Mouse (Mus musculus) left cerebral cortex, adult 8-10 months (tissue): Measurements from ENCODE around the gene Usp54. TPM values are rescaled to one million over a fixed set of nuclear protein-coding genes. Genes with fewer than 3 reads are reported as not detected.
"Not testable (repeated sequence)": the region's sequence is repeated elsewhere in the genome, so short reads cannot be mapped to it uniquely, and the experiment has no call there.

Experiments used
- DNase-seq, 2 experiments: peaks; one replicate each; pipeline ENCODE4 v3.0.0; 2022; ENCODE audit warnings: low spot score in 2 of 2
- total RNA-seq, 4 experiments: library from RNA; stranded (reverse); gene quantifications; 2 replicates each; pipeline ENCODE4 v1.2.4; 2022

Usp54 gene
- total RNA-seq, 4 experiments from 2014 or later = 52.2 to 58.6 (median 54.9) TPM

DNA sequence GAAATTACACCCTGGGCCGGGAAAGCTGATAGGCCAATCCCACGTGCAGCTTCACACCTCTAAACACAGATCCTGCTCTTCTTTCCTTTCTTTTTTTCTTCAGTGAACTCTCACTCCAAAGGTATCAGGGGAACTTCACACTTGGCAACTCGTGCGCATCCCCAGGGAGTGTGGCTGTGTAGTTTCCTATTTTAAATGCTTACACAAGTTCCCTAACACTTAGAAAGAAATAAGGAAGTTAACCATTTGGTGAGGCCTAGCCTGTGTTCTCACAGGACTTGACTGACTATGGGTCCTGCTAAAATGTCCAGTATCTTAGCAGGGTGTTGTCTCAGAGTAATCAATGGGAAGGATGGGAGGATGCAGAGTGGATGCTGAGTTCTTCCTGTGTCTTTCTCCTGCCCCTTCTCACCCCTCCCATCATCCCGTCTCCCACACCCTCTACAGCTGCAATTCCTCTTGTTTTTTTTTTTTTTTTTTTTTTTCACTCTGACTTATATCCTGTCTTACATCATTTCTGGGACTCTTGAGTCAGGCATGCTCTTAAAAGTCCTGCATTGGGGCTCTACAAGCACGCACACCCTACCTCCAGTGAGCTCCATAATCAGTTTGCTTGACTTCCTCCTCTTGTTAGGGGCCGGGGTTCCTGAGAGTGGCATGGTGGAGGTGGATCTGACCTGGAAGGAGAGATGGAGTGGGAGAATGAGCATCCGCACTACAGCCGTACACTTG lies 14.0 kb upstream of the Usp54 start:
- DNase-seq = no peak

DNA sequence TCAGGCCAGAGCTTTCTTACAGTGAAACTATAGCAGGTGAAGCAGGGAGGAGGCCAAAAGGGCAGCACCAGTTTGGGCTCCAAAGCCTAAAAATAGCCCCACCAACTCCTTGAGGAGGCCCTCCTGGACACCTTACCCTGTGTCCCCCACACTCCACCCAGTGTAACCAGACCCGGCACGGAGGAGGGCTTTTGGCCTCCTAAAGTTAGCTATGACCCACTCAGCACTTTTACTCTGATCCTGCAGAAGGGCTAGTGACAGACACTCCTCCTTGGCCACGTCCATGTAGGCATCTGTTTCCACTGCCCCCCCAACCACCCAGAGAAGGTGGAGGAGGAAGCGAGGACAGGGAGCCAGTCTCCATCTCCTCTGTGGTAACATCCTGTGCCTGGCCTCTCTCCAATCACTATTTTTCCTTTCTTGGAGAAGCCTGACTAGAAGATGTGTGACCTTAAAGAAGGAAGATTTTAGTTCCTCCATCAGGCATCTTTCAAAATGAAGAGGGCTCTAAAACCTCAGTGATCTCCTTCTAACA lies 10.9 kb upstream of the Usp54 start:
- DNase-seq = no peak

DNA sequence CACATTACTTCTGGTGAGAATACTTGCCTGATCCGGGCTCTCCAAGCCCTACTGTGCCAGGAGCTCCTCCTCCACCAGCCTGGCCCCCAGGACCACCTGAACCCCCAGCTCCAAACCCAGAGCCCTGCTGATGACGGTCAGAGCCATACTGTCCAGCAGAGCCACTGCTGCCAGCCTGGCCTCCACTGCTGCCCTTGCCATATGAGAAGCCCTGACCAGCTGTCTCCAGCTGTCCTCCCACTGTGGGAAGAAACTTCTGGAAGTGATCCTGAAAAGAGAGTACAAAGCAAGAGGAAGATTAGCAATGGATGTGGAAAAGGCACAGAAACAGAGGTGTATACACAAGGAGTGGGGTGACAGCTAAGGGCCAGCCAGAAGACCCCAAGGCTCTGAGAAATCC lies 10.1 kb upstream of the Usp54 start:
- no peak for DNase-seq

DNA sequence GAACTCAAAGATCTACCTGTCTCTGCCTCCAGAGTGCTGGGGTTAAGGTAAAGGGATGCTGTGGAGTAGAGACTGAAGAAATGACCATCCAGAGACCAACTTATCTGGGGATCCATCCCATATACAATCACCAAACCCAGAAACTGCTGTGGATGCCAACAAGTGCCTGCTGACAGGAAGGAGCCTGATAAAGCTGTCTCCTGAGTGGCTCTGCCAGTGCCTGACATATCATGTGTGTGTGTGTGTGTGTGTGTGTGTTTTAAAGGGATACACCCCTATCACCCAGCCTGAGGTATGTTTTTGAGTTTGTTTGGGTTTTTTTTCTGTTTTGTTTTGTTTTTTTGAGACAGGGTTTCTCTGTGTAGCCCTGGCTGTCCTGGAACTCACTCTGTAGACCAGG lies 5.5 kb upstream of the Usp54 start:
- no peak for DNase-seq

DNA sequence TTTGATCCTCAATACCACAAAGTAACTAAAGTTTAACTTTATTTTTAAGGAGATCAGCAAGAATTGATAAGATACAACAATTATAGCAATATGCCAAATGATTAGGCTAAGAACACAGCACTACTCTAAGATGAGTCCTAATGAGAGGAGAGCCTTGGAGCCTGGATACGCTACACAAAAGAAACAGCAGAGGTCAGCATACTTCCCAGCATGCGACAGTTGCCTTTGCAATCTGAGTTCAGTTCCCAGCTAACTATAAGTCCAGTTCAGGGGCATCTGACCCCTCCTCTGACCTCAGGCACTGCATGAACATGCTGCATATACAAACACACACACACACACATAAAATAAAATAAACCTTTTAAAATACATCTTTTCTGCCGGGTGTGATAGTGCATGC lies 4.7 kb upstream of the Usp54 start:
- DNase-seq = no peak

DNA sequence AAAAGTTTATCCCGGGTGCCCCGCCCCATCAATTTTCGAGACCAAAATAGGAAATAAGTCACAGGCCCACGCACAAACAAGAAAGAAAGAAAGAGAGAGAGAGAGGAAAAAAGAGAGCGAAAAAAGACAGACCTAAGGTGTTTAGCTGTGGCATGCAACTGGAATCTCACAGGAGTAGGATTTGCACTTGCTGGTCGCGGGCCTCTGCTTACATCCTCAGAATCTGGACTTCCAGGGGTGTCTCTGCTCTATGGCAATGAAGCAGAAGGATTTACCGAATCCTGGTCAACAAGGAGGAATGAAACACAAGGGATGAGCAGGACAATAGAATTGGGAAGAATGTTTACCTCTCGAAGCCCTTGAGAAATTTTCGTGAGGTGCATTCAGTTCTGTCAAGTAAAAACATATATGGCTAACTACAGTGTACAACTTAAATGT lies 594 bp upstream of the Usp54 start:
- DNase-seq = no peak

DNA sequence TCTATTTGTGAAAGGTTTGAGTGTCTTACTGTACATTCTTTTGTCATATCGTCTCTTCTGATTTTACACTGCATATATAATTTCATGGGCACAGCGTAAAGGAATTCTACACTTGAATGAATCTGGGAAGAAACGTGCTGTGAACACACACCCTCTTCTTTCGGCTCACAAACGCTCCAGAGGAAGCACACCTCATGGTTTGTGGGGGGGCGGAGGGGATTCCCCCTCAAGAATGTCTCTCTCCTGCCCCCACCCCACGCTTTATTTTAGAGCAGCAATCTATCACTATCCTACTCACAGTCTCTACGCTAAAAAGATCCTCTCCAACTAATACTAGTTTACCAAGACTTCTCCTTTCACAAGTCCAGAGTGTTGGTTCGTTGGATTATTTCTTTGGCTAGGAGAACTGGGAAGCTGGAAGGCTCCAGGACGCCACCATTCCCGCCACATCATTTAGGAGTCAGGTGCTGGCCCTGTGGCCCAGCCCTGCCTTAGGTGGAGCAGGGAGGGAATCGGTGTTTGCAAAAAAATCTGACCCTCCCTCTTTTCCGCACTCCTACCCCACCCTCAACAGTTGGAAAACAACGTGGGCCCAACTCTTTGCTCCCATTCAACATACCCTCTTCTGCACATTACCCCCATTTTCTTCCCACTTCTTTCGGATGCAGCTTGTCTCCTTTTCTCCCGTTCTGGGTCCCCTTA lies 794 bp downstream of the Usp54 start:
- DNase-seq = no peak

DNA sequence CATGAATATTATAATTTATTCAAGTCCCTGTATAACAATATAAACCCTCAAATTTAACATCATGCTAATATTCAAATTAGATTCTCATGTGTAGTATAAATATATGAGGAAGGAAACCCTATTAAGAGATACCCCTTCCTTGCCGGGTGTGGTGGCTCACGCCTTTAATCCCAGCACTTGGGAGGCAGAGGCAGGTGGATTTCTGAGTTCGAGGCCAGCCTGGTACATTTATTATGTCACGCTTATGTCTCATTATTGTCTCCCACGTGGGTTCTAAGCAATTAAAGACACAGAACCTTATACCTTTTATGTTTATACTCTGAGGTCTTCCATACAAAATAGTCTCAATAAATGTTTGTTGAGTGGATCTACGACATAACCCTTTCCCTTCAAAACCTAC lies 2.2 kb downstream of the Usp54 start:
- DNase-seq = no peak

DNA sequence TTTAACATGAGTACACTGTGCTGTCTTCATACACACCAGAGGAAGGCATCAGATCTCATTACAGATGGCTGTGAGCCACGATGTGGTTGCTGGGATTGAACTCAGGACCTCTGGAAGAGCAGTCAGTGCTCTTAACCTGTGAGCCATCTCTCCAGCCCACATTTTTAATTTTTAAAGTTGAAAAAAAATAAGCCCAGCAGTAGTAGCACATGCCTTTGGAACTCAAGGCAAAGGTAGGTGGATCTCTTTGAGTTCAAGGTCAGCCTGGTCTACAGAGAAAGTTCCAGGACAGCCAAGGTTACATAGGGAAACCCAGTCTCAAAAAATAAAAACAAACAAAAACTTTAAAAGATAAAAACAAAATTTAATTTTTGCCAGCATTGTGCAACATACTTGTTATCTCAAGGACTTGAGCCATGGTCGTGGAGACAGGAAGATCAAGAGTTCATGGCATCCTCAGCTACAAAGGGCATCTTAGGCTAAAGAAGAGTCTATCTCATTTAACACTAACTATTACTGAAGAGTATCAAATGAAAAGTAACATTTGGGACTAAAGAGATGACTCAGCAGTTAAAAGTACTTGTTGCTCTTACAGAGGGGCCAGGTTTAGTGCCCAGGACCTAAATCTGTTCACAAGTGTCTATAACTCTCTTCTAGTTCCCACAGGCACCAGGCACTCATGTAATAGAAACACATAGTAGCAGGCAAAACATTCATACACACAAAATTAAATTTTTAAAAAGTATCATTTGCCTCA lies 2.9 kb downstream of the Usp54 start:
- DNase-seq = no peak

DNA sequence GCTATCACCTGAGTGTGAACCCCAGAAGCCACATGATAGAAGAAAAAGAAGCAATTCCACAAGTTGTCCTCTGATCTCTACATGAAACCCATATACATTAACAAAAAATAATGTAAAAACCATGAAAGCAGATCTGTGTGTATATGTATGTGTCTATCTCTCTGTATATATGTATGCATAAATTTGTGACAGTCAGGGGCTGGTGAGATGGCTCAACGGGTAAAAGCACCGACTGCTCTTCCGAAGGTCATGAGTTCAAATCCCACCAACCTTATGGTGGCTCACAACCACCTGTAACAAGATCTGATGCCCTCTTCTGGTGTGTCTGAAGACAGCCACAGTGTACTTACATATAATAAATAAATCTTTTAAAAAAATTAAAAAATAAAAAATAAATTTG lies 3.9 kb downstream of the Usp54 start:
- not testable (repeated sequence) for DNase-seq

DNA sequence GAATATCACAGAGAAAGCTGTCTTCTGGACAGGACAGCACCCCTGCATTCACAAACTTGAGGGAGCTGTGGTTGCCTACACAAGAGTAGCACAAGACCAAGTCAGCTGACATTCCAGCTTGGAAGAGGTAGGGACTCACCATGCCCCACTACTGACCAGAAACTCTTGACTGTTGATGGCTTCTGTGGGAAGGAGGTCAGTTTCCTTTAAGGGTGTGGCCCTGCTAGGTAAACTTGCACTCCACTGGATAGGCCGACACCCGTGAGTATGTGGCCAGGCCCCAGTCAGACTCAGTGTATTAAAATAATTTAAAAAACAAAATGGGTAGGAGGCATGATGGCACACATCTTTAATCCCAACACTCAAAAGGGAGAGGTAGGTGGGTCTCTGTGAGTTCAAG lies 5.3 kb downstream of the Usp54 start:
- no peak for DNase-seq

DNA sequence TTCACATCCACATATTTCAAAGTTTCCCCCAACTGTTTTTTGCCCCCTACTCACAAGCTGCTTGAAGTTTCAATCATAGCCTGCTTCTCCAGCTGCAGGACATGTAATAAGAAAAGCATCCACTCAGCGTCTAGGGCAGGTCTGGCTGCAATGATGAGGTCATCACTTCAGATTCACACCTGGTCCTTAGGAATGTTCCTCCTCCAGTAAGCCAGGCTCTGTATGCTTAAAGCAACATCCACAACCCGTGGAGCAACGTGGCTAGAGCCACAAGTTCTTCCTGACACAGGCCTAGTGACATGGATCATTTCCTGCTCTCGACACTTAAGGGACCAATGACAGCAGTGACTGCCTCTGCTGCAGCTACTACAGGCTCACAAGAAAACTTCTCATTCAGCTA lies 9.6 kb downstream of the Usp54 start:
- no peak for DNase-seq

DNA sequence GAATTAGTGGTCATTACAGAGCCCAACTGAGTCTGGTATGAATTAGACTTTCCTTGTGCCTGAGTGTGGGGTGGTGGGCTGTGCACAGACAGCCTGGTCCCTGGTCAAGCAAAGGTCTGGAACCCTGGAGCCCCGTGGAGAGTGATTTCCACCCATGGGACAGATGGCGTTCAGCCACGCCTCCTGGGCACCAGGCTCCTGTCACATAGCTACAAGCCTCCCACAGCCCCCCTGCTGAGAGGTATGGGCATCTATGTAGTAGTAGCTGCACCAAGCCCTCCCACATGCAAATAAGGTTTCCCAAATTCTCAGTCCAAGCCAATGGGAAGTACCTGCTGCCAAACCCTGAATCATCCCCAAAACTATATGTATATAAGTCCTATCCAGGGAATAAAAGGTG lies 13.9 kb downstream of the Usp54 start:
- DNase-seq = no peak

DNA sequence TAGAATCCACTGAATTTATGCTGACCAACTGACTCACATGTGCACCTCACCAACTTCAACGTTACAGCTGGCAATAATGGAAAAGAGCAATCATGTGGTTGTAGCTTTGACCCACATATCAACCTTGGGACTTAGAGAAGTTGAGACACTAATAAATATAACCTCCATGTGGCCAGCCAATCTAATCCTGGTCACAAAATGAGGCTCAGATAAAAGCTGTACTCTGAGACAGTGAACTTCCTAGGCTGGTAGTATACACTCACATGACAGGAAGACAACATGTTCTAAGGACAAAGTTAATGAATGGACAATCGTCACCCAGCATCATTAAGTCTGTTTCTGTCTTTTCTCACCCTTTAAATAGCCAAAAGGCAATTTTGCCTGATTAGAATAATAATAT lies 14.4 kb downstream of the Usp54 start:
- no peak for DNase-seq

DNA sequence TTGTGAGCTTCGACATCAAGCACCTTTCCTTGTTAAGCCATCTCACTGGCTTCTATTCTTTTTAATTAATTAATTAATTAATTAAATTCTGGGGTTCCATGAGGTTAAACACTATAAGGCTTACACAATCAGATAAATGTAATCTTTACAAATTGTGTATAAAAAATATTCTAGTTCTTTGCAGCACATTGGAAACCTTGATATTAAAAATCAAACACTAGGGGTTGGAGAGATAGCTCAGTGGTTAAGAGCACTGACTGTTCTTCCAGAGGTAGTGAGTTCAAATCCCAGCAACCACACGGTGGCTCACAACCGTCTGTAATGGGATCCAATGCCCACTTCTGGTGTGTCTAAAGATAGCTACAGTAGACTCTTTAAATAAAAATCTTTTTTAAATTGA lies 18.0 kb downstream of the Usp54 start:
- no peak for DNase-seq

DNA sequence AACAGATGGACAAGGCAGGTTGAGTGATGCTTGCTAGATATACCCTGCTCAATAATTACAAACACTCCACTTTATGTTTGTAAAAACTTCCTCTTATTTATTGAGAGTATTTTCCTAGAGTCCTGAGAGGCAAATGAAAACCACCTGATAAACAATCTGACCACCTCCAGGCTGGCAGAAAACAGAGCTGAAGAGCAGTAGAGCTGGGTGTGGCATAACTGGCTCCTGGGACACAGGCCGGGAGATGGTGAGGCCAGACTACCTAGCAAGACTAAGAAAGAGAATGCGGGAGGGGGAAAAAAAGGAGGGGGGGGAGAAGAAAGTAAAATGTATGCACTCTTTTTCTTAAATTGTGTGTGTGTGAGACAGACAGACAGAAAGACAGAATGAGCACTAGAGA lies 18.5 kb downstream of the Usp54 start:
- DNase-seq = no peak

DNA sequence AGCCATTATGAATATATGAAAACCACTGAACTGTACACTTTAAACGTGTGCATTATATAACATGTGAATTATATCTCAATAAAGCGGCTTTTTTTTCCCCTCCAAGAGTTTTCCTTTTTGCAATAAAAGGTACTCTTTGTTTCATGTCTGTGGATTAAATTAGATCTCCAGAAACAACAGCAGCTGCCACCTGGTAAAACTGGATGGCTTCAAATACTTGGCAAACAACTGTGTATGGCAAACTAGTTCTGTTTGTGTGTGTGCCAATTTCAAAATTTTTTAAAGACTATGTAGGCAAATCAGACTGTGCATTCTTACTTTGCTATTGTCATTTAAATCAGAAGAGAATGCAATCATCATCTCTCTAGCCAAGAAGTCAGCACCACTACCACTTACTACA lies 19.0 kb downstream of the Usp54 start:
- DNase-seq = no peak

DNA sequence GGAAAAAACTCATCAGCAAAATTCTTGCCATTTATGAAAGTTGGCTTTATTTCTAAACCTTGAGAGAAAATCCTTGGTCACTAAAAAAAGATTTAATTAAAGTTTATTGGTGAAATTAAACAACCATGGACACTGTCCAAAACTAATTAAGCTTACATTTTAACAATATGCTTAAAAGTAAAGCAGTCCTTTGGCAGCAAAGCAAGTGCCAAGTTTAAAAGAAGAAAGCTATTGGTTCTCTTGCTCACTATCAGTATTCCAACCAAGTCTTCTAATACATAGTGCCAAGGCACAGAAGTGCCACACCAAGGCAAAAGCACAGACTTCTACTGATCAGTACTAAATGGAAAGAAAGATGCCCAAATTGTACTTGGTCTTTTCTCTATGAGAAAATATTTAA lies 21.7 kb downstream of the Usp54 start:
- no peak for DNase-seq

DNA sequence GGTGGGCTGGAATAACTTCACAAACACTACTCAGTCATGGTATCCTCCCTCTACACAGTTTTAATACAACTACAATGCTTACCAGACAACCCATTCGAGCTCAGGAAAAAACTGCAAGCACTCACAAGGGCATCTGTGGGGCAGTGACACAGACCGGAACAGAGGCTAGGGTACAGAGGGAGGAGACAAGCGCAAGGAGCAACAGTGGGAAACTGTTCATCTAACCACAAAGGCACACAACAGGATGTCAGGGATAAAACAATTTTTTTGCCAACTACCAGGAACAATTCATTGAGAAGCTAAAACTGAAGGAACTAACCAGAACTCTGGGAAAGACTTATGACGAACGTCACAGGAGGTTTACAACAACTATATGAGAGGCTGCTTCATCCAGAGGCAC lies 22.7 kb downstream of the Usp54 start:
- no peak for DNase-seq

DNA sequence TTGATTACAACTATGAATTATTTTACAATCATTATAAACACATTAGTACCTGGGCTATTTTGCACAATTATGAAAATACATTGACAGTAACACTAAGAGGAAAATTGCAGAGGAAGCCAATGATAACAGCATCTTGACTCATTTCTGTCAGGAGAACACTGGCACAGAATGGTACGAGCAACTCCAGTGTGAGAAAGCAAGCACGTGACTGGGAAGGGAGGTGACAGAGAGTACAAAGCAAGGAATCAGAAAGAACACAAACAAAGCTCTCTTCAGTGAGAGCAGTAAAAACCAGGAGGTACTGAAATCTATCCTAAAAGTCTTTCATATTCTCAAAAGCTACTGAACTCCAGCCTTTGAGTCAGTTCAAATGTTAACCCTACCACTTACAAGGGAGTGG lies 24.4 kb downstream of the Usp54 start:
- DNase-seq = no peak

DNA sequence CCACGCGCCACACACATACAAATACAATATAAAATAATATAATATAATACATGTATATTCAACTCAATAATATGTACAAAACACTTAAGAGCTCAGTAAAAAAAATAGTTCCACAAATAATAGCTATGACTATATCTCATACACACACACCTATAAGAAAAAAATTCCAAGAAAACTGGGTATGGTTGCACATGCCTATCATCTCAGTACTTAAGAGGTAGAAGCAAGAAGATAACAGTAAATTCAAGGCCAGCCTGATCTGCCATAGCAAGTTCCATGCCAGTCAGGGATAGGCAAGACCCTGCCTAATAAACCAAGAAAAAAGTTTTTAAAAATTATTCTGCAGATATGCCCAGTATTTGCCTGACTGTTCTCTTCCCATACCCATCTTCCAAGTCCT lies 25.8 kb downstream of the Usp54 start:
- no peak for DNase-seq

DNA sequence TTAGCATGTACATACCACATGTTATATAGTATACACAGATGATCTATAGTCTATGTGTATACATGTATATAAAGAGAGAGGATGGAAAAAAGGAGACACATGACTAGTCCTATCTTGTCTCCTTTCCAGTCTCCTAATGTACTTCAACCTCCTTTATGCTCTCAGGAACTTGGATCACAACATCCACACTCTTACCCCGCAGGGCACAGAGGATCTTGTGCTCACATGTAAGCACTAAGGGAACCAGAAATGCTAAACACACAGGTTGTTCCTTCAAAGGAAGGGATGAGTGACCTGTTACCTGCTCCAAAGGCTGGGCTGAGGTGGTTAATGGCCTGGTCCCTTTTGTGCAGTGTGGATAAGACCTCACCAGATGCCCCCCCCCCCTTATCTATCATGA lies 28.0 kb downstream of the Usp54 start:
- DNase-seq = no peak
